Mouse (Mus musculus) limb, embryonic 11.5 days (tissue): ENCODE results near the gene Thbs1. TPM values are rescaled to one million over a fixed set of nuclear protein-coding genes. Genes with fewer than 3 reads are reported as not detected.

ENCODE experiments used
- ATAC-seq: fragments of 200-750 bp; cut with Nextera tagmentation; 2 replicates; pipeline ENCODE4 v1.8.0; 2017; ENCODE audit warnings: low read depth; ENCODE audit not compliant: insufficient number of reproducible peaks, low FRiP score, low TSS enrichment
- DNase-seq: peaks from one replicate; pipeline ENCODE4 v3.0.0-alpha.2; 2015; ENCODE audit warnings: low spot score
- H3K27ac ChIP-seq: fragments of 300-500 bp; sonication (generic); replicated peaks from 2 replicates; pipeline ENCODE4 v1.5.1; 2014; ENCODE audit warnings: low read depth, mild to moderate bottlenecking, low read length
- H3K27me3 ChIP-seq: fragments of 300-500 bp; sonication (generic); 2 replicates; pipeline ENCODE4 v1.6.1; 2014; ENCODE audit warnings: mild to moderate bottlenecking, low read length, mixed read lengths; ENCODE audit not compliant: control insufficient read depth, insufficient read depth
- H3K36me3 ChIP-seq: fragments of 300-500 bp; sonication (generic); 2 replicates; pipeline ENCODE4 v1.6.1; 2014; ENCODE audit warnings: mild to moderate bottlenecking, low read length, moderate library complexity, mixed read lengths; ENCODE audit not compliant: control insufficient read depth, insufficient read depth
- H3K4me1 ChIP-seq: fragments of 300-500 bp; sonication (generic); 2 replicates; pipeline ENCODE4 v1.6.1; 2014; ENCODE audit warnings: low read length, mixed read lengths; ENCODE audit not compliant: control insufficient read depth, insufficient read depth
- H3K4me2 ChIP-seq: fragments of 300-500 bp; sonication (generic); 2 replicates; pipeline ENCODE4 v1.6.1; 2014; ENCODE audit warnings: low read depth, mild to moderate bottlenecking, moderate library complexity; ENCODE audit not compliant: severe bottlenecking
- H3K4me3 ChIP-seq: fragments of 300-500 bp; sonication (generic); 2 replicates; pipeline ENCODE4 v1.5.1; 2014; ENCODE audit warnings: low read depth, low read length
- H3K9ac ChIP-seq: fragments of 300-500 bp; sonication (generic); 2 replicates; pipeline ENCODE4 v1.6.1; 2014; ENCODE audit warnings: mild to moderate bottlenecking, low read length
- H3K9me3 ChIP-seq: fragments of 300-500 bp; sonication (generic); 2 replicates; pipeline ENCODE4 v1.6.1; 2016; ENCODE audit warnings: low read length; ENCODE audit not compliant: control insufficient read depth
- WGBS: fragments of 180-500 bp; shearing (Covaris S2); extraction: QIAGEN DNeasy Blood & Tissue Kit; methylation state at CpG from one replicate; pipeline ENCODE4 v1.1.7; 2014; 5-methylcytosine and 5-hydroxymethylcytosine counted together
- polyA plus RNA-seq: library from polyadenylated mRNA; unstranded; fragments of >200 nt; fragmentation: Nextera tagmentation; extraction: Ambion mirVana; gene quantifications from 2 replicates; pipeline ENCODE4 v1.2.1, GENCODE M21; 2014

Thbs1 gene
- polyA plus RNA-seq, 1 experiment from 2014 or later, result 33.8 TPM

DNA sequence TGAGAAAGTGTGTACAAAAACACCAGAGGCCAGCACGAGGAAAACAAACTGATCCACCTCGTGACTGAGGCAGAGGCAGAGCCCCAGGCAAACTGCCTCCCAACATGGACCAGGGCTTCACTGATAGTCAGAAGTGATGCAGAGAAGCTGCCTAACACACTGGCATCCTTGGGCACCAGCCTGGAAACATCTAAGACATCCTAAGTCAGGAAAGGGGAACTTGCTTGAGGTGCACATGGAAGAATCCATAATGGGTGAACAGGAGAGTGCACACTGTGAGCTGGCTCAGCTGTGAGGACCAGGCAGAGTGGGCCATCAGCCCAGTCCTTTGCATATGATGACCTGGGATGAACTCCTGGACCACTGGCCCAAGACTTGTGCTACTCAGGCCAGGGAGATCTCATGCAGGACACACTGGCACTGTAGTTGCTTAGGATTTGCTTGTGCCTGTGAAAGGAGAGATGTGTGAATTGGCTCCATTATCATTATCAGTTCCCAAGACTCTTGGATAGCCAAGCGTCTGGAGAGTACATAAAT lies 5.1 kb downstream of the Thbs1 start:
- H3K36me3 ChIP-seq, result peaks cover 7% of the 10 kb centered on the region
- 0 out of 2 replicates have a peak, but pooled peaks cover 4% of the 10 kb centered on the region for H3K27me3 ChIP-seq
- H3K4me3 ChIP-seq, result no peak overlapping the region
- no peak for ATAC-seq
- no peak overlapping the region for H3K27ac ChIP-seq
- no peak for DNase-seq
- H3K9me3 ChIP-seq, result no peaks in the 10 kb centered on the region
- no peak overlapping the region for H3K4me2 ChIP-seq
- no peak overlapping the region for H3K9ac ChIP-seq
- 0 out of 2 replicates have a peak, but pooled peaks cover 2% of the 10 kb centered on the region for H3K4me1 ChIP-seq
- WGBS, result 59% methylated on average over 3 of the region's 3 CpGs

DNA sequence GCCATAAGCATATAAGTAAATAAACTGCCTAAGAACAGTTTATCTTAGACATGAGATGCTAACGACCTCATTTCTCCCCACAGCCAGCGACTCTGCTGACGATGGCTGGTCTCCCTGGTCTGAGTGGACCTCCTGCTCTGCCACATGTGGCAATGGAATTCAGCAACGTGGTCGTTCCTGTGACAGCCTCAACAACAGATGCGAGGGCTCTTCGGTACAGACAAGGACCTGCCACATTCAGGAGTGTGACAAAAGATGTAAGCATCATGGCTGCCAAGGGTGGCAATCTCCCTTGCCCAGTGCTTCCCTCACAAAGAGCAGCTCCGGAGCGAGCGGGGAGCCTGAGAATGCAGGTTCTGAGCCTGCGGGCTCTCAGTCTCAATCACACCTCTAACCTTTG lies 5.7 kb downstream of the Thbs1 start:
- Histone ChIP-seq H3K27ac (no peak overlapping the region), H3K9ac (no peak overlapping the region), H3K4me3 (no peak overlapping the region), H3K27me3 (0 out of 2 replicates have a peak, but pooled peaks cover 4% of the 10 kb centered on the region), H3K4me2 (no peak overlapping the region), H3K36me3 (peaks cover 7% of the 10 kb centered on the region), H3K4me1 (0 out of 2 replicates have a peak, but pooled peaks cover 2% of the 10 kb centered on the region), H3K9me3 (no peaks in the 10 kb centered on the region)
- DNase-seq (no peak), ATAC-seq (no peak)
- WGBS, result 52% methylated on average over 11 of the region's 11 CpGs

GRCm38 (mm10) chr2:118118045-118118444 lies 6.4 kb downstream of the Thbs1 start:
- Histone ChIP-seq H3K9ac (no peak overlapping the region), H3K27me3 (no peaks in the 10 kb centered on the region), H3K36me3 (peaks cover 7% of the 10 kb centered on the region), H3K27ac (no peak overlapping the region), H3K9me3 (no peaks in the 10 kb centered on the region), H3K4me1 (0 out of 2 replicates have a peak, but pooled peaks cover 2% of the 10 kb centered on the region), H3K4me3 (no peak overlapping the region), H3K4me2 (no peak overlapping the region)
- ATAC-seq (no peak), DNase-seq (no peak)
- WGBS, result 74% methylated on average over 6 of the region's 6 CpGs

DNA sequence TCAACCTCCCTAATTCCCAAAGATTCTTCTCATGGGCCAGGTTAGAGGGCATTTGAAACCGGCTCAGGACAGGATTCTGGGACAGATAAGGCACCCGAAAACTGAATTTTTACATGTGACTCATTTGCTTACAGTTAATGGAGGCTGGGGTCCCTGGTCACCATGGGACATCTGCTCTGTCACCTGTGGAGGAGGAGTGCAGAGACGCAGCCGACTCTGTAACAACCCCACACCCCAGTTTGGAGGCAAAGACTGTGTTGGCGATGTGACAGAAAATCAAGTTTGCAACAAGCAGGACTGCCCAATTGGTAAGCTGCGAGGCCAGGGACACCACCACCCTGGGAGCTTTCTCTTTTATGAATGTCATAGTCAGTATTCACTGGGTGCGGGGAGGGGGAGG lies 6.8 kb downstream of the Thbs1 start:
- Histone ChIP-seq H3K9ac (no peak overlapping the region), H3K4me1 (0 out of 2 replicates have a peak, but pooled peaks cover 2% of the 10 kb centered on the region), H3K9me3 (no peaks in the 10 kb centered on the region), H3K36me3 (peaks cover 8% of the 10 kb centered on the region), H3K4me2 (no peak overlapping the region), H3K27ac (no peak overlapping the region), H3K4me3 (no peak overlapping the region), H3K27me3 (no peaks in the 10 kb centered on the region)
- no peak for DNase-seq
- 89% methylated on average over 7 of the region's 7 CpGs for WGBS
- ATAC-seq, result no peak

DNA sequence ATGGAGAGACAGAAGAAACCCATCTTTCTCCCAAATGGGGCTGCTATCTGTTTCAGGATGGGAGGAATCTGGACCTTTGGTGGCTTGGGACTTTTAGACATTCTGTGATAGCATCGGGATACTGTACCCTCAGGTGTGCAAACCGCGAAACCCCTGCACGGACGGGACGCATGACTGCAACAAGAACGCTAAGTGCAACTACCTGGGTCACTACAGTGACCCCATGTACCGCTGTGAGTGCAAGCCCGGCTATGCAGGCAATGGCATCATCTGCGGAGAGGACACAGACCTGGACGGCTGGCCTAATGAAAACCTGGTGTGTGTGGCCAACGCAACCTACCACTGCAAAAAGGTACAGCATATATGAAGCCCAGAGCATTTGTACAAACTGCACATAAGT lies 8.0 kb downstream of the Thbs1 start:
- H3K9ac ChIP-seq, result no peak overlapping the region
- 0 out of 2 replicates have a peak, but pooled peaks cover 2% of the 10 kb centered on the region for H3K4me1 ChIP-seq
- peaks cover 10% of the 10 kb centered on the region for H3K36me3 ChIP-seq
- no peaks in the 10 kb centered on the region for H3K9me3 ChIP-seq
- DNase-seq, result no peak
- H3K4me3 ChIP-seq, result no peak overlapping the region
- H3K27ac ChIP-seq, result no peak overlapping the region
- WGBS, result 96% methylated on average over 12 of the region's 12 CpGs
- no peaks in the 10 kb centered on the region for H3K27me3 ChIP-seq
- H3K4me2 ChIP-seq, result no peak overlapping the region
- ATAC-seq, result no peak

GRCm38 (mm10) chr2:118120095-118120494 lies 8.4 kb downstream of the Thbs1 start:
- H3K36me3 ChIP-seq, result peaks cover 10% of the 10 kb centered on the region
- H3K9me3 ChIP-seq, result no peaks in the 10 kb centered on the region
- 95% methylated on average over 11 of the region's 11 CpGs for WGBS
- H3K4me2 ChIP-seq, result no peak overlapping the region
- H3K4me1 ChIP-seq, result 0 out of 2 replicates have a peak, but pooled peaks cover 2% of the 10 kb centered on the region
- H3K4me3 ChIP-seq, result no peak overlapping the region
- ATAC-seq (no peak), DNase-seq (no peak)
- H3K9ac ChIP-seq, result no peak overlapping the region
- H3K27me3 ChIP-seq, result no peaks in the 10 kb centered on the region
- no peak overlapping the region for H3K27ac ChIP-seq

- Histone ChIP-seq H3K4me1 (no peaks in the 10 kb centered on the region), H3K4me2 (no peak overlapping the region), H3K9me3 (no peaks in the 10 kb centered on the region), H3K36me3 (peaks cover 10% of the 10 kb centered on the region), H3K27me3 (no peaks in the 10 kb centered on the region), H3K27ac (no peak overlapping the region), H3K9ac (no peak overlapping the region), H3K4me3 (no peak overlapping the region)
- no peak for ATAC-seq
- DNase-seq, result no peak
- 91% methylated on average over 7 of the region's 7 CpGs for WGBS
Observed at GRCm38 (mm10) chr2:118120751-118121150, 9.1 kb downstream of the Thbs1 start.

- no peak for DNase-seq
- Histone ChIP-seq H3K36me3 (peaks cover 10% of the 10 kb centered on the region), H3K9ac (no peak overlapping the region), H3K4me1 (no peaks in the 10 kb centered on the region), H3K9me3 (no peaks in the 10 kb centered on the region), H3K27me3 (no peaks in the 10 kb centered on the region), H3K4me2 (no peak overlapping the region), H3K4me3 (no peak overlapping the region), H3K27ac (no peak overlapping the region)
- no peak for ATAC-seq
- WGBS, result 94% methylated on average over 6 of the region's 6 CpGs
Observed at GRCm38 (mm10) chr2:118122291-118122690, 10.6 kb downstream of the Thbs1 start.

DNA sequence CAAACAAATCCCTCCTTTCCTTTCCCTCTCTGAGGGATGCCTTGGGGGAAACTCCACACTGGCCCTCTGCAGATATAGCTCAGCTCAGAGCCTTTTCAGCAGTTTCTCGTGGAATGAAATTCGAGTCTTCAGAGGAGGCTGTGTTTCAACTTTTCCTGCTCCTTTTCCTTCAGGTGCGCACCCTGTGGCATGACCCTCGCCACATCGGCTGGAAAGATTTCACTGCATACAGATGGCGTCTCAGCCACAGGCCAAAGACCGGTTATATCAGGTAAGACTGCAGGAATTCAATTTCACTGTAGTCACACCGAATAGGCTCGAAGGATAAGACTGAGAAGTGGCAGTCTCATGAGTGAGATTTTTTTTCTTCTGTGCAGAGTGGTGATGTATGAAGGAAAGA lies 12.1 kb downstream of the Thbs1 start:
- DNase-seq (no peak), ATAC-seq (no peak)
- H3K36me3 ChIP-seq, result peaks cover 10% of the 10 kb centered on the region
- H3K27me3 ChIP-seq, result no peaks in the 10 kb centered on the region
- WGBS, result 83% methylated on average over 9 of the region's 9 CpGs
- no peak overlapping the region for H3K4me3 ChIP-seq
- no peak overlapping the region for H3K9ac ChIP-seq
- H3K9me3 ChIP-seq, result no peaks in the 10 kb centered on the region
- H3K4me2 ChIP-seq, result no peak overlapping the region
- H3K27ac ChIP-seq, result no peak overlapping the region
- peaks cover 3% of the 10 kb centered on the region; the same call in 1 of the 2 replicates for H3K4me1 ChIP-seq
